Mouse (Mus musculus) adrenal gland, adult (tissue): ENCODE data around the gene Golga1.
A peak's percentile ranks its signal among the peaks of the same experiment; 100 is the strongest.
"Not testable (repeated sequence)": the region's sequence is repeated elsewhere in the genome, so short reads cannot be mapped to it uniquely, and the experiment has no call there.

ENCODE experiments used
- DNase-seq, 2 experiments: peaks; one replicate each; pipeline ENCODE4 v3.0.0; 2022 to 2023; ENCODE audit warnings: low spot score in 1 of 2; ENCODE audit not compliant: inconsistent age in 2 of 2

Gene Golga1

GRCm38 (mm10) chr2:39065400-39065987 is at the start of gene Golga1:
TSS of gene Golga1 (minus strand) at chr2:39065541.
- peak; percentile 94 to 96 for DNase-seq

GRCm38 (mm10) chr2:39114093-39114492 is 48.8 kb upstream of the Golga1 start:
- no peak for DNase-seq

DNA sequence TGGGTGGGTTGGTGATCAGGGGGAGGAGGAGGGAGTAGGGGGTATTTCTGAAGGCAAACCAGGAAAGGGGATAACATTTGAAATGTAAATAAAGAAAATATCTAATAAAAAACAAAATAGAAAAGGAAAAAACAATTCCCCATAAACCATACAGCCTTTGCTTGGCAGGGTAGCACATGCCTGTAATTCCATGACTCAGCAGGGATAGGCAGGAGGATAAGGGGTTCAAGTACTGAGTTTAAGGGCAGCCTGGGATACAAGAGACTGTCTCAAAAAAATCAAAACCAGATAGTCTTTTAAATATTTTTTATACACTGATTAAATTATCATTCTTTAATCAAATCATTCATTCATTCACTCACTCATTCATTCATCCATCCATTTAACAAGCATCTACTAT is 45.2 kb upstream of the Golga1 start:
- no peak for DNase-seq

DNA sequence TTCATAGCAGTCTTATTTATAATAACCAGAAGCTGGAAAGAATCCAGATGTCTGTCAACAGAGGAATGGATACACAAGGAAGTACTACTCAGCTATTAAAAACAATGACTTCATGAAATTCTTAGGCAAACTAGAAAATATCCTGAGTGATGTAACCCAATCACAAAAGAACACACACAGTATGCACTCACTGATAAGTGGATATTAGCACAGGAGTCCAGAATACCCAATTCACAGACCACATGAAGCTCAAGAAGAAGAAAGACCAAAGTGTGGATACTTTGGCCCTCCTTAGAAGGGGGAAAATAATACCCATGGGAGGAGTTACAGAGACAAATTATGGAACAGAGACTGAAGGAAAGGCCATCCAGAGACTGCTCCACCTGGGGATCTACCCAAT is 44.4 kb upstream of the Golga1 start:
- DNase-seq = not testable (repeated sequence)

DNA sequence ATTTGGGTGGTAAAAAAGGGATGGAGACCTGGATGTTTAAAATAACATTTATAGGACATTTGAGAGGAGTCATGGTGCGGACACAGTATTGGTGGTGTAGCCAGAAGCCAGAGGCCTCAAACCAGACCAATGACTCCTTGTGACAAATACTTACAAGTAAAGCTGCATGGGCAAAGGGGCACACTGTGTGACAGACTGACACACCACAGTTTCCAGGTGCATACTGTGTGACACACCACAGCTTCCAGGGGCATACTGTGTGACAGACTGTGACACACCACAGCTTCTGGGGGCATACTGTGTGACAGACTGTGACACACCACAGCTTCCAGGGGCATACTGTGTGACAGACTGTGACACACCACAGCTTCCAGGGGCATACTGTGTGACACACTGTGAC is 34.6 kb upstream of the Golga1 start:
- DNase-seq = not testable (repeated sequence)

DNA sequence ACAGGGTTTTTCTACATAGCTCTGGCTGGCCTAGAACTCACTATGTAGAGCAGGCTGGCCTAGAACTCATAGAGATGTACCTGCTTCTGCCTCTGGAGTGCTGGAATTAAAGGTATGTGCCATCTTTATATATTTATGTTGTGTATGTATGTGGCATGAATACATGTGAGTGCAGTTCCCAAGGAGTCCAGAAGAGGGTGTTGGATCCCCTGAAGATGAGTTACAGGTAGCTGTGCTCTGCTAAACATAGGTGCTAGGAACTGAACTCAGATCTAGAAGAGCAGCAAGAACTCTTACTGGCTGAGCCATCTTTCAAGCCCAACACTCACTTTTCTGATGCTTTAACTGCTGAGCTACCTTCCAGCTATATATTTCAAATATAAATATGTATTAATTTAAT is 32.7 kb upstream of the Golga1 start:
- DNase-seq = no peak

DNA sequence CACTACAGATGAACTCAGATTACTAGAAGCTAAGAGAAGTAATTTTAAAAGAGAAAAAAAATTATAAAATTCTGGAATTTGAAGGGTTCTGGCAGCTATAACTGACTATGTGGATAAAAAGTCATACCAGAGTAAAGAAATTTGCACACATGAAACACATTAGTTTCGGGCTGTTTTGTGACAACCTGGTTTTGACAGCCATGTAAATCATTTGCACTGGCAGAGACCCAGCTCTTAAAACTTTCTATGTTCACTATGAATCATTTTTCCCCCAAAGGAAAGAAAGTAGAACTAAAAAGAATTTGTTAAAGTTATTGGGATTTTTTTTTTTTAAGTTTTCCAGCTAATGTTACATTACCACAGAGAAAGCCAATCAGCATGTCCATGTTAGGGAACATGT is 26.6 kb upstream of the Golga1 start:
- DNase-seq = peak in 1 of 2 experiments; percentile 45

- no peak for DNase-seq
Observed at GRCm38 (mm10) chr2:39082706-39083105, 17.4 kb upstream of the Golga1 start.

GRCm38 (mm10) chr2:39070666-39071065 is 5.3 kb upstream of the Golga1 start:
- DNase-seq = no peak

DNA sequence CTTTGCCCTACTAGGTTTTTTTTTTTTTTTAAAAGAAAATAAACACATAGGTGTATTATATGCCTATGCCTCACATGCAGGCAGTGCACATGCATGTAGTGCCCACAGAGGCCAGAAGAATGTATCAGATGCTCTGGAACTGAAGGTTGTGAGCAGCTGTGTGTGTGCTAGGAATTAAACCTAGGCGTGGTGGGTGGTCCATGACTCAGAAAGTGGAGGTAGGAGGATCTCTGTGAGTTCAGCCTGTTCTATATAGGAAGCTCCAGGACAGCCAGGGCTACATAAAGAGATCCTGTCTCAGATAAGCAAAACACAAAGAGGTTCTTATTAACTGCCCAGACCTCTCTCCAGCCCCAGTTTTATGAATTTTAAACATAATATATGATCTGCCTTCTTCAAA is 3.8 kb upstream of the Golga1 start:
- no peak for DNase-seq

- DNase-seq = no peak
Observed at GRCm38 (mm10) chr2:39064687-39065399, 498 bp downstream of the Golga1 start.

DNA sequence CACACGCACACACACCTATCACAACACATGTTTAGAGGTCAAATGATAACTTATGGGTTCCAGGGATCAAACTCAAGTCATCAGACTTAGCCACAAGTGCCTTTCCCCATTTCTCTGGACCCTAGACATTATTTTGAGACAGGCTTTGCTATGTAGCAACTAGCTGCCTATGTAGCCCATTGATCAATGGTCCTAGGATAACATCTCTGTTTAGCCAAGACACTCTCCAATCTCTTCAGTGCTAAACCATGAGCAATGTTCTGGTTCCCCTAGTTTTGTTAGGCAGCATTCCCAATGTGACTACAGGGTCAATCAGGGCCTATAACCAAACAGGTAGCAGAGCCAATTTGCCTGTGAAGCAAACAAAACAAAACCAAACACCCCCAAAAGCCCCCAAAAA is 16.8 kb downstream of the Golga1 start:
- no peak for DNase-seq

GRCm38 (mm10) chr2:39040215-39040614 is 25.1 kb downstream of the Golga1 start:
- DNase-seq = no peak

DNA sequence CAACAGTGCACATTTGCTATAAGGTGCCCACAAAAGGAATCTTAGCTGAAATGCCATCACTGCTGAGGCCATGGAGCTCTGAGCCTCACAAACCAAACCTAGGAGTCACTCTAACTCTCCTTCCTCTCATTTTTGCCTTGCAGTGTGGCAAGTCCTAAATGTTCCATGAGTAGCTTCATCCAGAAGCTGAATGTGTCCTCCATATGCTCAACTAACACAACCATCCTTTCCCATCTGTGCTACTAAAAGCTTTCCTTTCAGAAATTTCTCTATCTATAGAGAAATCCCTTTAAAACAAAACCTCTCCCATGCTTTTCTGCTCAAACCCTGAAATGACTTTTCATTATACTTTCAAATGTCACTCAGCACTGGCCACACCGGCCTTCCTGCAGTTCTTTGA is 33.7 kb downstream of the Golga1 start:
- DNase-seq = no peak

- DNase-seq = no peak
Observed at GRCm38 (mm10) chr2:39020004-39020403, 45.3 kb downstream of the Golga1 start.

GRCm38 (mm10) chr2:39016581-39016980 is 48.8 kb downstream of the Golga1 start:
- no peak for DNase-seq

DNA sequence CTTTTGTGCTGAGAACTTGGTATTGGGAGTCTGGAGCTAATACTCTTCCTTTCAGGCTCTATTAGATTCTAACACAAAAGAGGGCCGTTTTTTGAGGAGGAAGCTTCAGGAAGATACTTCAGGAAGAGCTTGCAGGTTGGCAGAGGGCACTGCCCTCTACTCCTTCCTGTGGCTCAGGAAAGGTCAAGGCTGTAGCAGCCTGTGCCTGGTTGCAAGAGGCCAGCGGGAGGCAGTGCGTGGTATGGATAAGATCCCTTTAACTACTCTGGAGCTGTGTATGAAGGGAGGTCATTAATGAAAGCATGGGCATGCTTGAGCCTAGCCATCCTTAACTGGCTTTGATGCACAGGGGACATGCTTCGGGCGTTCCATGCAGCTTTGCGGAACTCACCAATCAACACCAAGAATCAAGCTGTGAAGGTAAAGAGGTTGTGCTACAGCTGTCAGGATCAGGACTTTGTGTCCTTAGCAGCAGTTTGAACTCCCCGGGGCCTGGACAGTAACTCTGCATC is 52.5 kb downstream of the Golga1 start:
- DNase-seq = peak; percentile 47 to 66

DNA sequence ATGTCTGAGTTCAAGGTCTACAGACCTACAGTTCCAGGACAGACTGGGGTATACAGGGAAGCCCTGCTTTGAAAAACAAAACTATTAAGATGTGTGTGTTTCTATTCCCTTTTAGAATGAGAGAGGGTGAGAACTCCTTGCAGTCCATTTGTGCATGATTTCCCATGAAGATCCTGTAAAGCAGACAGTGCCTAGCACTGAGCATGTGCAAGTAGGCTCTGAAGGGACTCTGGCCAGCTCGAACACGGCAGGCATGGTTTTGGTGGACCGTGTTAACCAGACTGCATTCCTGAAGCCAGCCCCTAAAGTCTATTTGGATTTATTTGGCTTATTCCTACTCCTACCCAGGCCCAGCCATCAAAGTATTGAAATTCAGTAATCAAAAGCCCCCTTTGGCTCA is 53.4 kb downstream of the Golga1 start:
- DNase-seq = no peak

- DNase-seq = peak in 1 of 2 experiments; percentile 57
Observed at GRCm38 (mm10) chr2:39011264-39011663, 54.1 kb downstream of the Golga1 start.

DNA sequence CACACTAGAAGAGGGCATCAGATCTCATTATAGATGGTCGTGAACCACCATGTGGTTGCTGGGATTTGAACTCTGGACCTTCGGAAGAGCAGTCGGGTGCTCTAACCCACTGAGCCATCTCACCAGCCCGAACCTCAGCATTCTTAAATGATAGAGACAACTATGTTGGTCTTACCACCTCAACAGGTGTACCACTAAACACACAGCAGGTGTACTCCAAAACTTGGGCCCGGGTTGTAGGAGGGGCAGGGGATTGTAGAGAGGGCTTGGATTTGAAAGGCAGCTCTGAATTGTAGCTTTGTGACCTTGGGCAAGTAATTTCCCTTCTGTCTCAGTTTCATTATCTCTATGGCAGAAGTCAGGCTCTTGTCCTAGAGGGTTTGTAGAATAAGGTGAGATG is 55.2 kb downstream of the Golga1 start:
- peak in 1 of 2 experiments; percentile 32 for DNase-seq

DNA sequence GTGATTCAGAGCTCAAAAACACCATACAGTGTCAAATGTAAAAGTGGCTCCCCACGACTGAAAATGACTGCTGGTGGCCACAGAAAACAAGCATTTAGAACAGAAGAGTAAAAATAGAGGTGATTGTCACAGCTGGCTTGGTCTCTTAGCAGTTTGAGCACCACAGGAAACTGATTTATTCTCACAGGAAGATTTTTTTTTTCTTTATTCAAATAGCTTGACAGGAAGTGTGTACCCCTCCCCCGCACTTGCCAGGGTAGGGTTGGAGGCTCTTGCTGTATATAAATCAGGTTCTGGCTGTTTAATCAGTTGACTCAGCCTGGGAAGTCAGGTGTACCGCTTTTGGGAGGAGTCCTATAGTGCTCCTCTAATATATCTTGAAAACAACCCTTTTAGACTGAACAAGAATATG is 56.4 kb downstream of the Golga1 start:
- DNase-seq = peak; percentile 46 to 64

GRCm38 (mm10) chr2:39008350-39008851 is 56.9 kb downstream of the Golga1 start:
- no peak for DNase-seq
